Mouse (Mus musculus) 3134 (cell line): ENCODE measurements around the gene Rhox2g.
"Not testable (repeated sequence)": the region's sequence is repeated elsewhere in the genome, so short reads cannot be mapped to it uniquely, and the experiment has no call there.

Experiments used
- DNase-seq: peaks from one replicate; pipeline ENCODE4 v3.0.0-alpha.2; 2011; ENCODE audit warnings: low spot score; ENCODE audit not compliant: insufficient read length; ENCODE audit errors: extremely low read depth

Gene Rhox2g

GRCm38 (mm10) chrX:37643370-37643769, at the start of gene Rhox2g:
Rhox2g (minus strand) TSS chrX:37643470.
- DNase-seq = not testable (repeated sequence)

GRCm38 (mm10) chrX:37692261-37692660, 49.0 kb upstream of the Rhox2g start:
- DNase-seq = no peak

- no peak for DNase-seq
These were observed 39.9 kb upstream of the Rhox2g start for GRCm38 (mm10) chrX:37683031-37683715.

- DNase-seq = not testable (repeated sequence)
These were observed 29.9 kb upstream of the Rhox2g start, which contains the start of gene Rhox2h for GRCm38 (mm10) chrX:37673177-37673576. Rhox2h (minus strand) TSS chrX:37673277.

- DNase-seq = not testable (repeated sequence)
These were observed 25.4 kb upstream of the Rhox2g start, which contains the start of gene Rhox3h for GRCm38 (mm10) chrX:37668664-37669063. Rhox3h (minus strand) TSS chrX:37668764.

- DNase-seq = not testable (repeated sequence)
These were observed 8.0 kb upstream of the Rhox2g start, which contains the start of gene Rhox4g for GRCm38 (mm10) chrX:37651227-37651626. Rhox4g (minus strand) TSS chrX:37651327.

- not testable (repeated sequence) for DNase-seq
These were observed 14.8 kb downstream of the Rhox2g start, which contains the start of gene Rhox3g for GRCm38 (mm10) chrX:37628512-37628911. Rhox3g (minus strand) TSS chrX:37628612.

GRCm38 (mm10) chrX:37607604-37608003, 35.7 kb downstream of the Rhox2g start, which contains the start of gene Rhox4f:
Rhox4f (minus strand) TSS chrX:37607704.
- not testable (repeated sequence) for DNase-seq
